Mouse (Mus musculus): ENCODE data around the gene Calm3.

- TF ChIP-seq CTCF (IDR thresholded peaks at IDR 0.05; ENCODE audit: low read depth) (peak; percentile 85), EP300 (IDR thresholded peaks at IDR 0.05; ENCODE audit: low read depth) (no peak)
Measured at GRCm38 (mm10) chr7:16950861-16951635, 27.1 kb upstream of the Calm3 start.
